Mouse (Mus musculus): ENCODE data around the gene Sema4b. TPM values are rescaled to one million over a fixed set of nuclear protein-coding genes. Genes with fewer than 3 reads are reported as not detected.
A peak's percentile ranks its signal among the peaks of the same experiment; 100 is the strongest.

The Sema4b gene
- polyA plus RNA-seq, 1 experiment = 5.6 TPM

DNA sequence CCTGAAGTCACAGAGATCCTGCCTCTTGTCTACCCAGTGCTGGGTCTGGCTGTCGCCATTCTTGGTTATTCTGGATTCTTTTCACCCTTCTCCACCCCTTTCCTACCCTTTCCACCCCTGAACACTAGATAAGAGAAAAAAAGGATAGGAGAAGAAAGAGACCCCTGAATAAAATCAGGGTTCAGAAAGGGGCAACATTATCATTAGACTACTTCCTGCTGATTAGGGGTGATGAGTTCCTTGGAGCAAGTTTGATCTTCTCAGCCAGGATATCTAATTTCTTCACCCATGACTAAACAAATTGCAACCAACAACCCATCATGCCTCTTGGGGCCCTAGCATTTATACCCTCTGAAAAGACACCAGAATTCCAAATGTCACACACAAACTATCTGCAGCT is 81.1 kb downstream of the Sema4b start:
- Histone ChIP-seq H3K36me3 (ENCODE audit: control insufficient read depth, insufficient read depth, low read length) (peaks cover 2% of the 10 kb centered on the region; the same call in 1 of the 2 replicates), H3K27me3 (ENCODE audit: control insufficient read depth, insufficient read depth, low read length) (no peaks in the 10 kb centered on the region)
- TF ChIP-seq POLR2A (IDR thresholded peaks at IDR 0.05; ENCODE audit: control insufficient read depth, low read depth, low read length) (no peak), CTCF (IDR thresholded peaks at IDR 0.05; ENCODE audit: control insufficient read depth, insufficient read depth, insufficient replicate concordance, low read depth, low read length) (no peak)

DNA sequence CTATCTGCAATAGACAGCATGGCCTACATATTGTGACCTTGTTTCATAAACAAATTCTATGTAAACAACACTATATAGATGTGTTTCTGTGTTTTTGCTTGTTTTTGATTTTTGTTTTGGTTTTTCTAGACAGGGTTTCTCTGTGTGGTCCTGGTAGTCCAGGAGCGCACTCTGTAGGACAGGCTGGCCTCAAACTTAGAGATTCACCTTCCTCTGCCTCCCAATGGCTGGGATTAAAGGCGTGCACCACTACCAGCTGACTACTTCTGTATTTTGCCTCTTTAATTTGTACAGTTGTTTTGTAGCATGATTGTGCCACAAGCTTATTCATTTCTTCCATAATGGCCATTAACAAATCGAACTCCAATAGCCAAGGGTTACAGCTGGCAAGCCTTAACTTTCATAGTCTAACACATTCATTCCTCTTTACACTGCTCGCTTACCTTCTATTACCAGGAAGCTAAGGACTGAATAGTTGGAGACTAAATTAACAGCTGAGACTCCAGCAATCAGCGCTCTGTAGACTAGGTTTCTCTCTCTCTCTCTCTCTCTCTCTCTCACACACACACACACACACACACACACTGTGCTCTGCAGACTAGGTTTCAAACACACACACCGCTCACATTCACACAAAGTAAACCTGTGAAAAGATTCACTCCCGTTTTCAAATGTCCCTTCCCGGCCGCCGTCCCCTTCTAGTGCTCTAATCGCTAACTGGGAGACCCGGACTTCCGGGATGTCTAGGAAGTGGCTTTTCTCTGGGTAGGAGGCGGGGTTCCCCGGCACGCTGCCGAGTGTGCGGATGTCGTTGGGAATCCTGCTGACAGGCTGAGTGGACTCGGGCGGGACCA is 82.5 kb downstream of the Sema4b start, which contains the start of gene Vps33b:
Vps33b (plus strand) TSS at position 753 of the 854 bp plus-strand sequence.
- TF ChIP-seq CTCF (IDR thresholded peaks at IDR 0.05; ENCODE audit: control insufficient read depth, insufficient read depth, insufficient replicate concordance, low read depth, low read length) (no peak), POLR2A (IDR thresholded peaks at IDR 0.05; ENCODE audit: control insufficient read depth, low read depth, low read length) (peak; percentile 63)
- H3K27me3 ChIP-seq (ENCODE audit: control insufficient read depth, insufficient read depth, low read length) = no peaks in the 10 kb centered on the region
- peaks cover 2% of the 10 kb centered on the region; the same call in 1 of the 2 replicates for H3K36me3 ChIP-seq (ENCODE audit: control insufficient read depth, insufficient read depth, low read length)
- H3K4me3 ChIP-seq (ENCODE audit: control insufficient read depth, low read depth, low read length) = peak within 1 kb of the TSS; percentile 96
- H3K4me1 ChIP-seq (ENCODE audit: control insufficient read depth, insufficient read depth, low read length) = peaks cover 6% of the 10 kb centered on the region; the same call in 1 of the 2 replicates
- H3K27ac ChIP-seq (ENCODE audit: control insufficient read depth, insufficient read depth, low read depth, low read length) = peak within 1 kb of the TSS; percentile 76

More for the DNA sequence above, 81.1 kb downstream of the Sema4b start:
- Histone ChIP-seq H3K27ac (ENCODE audit: control insufficient read depth, insufficient read depth, low read depth, low read length) (no peak overlapping the region), H3K4me1 (ENCODE audit: control insufficient read depth, insufficient read depth, low read length) (peaks cover 6% of the 10 kb centered on the region; the same call in 1 of the 2 replicates), H3K4me3 (ENCODE audit: control insufficient read depth, low read depth, low read length) (no peak overlapping the region)

DNA sequence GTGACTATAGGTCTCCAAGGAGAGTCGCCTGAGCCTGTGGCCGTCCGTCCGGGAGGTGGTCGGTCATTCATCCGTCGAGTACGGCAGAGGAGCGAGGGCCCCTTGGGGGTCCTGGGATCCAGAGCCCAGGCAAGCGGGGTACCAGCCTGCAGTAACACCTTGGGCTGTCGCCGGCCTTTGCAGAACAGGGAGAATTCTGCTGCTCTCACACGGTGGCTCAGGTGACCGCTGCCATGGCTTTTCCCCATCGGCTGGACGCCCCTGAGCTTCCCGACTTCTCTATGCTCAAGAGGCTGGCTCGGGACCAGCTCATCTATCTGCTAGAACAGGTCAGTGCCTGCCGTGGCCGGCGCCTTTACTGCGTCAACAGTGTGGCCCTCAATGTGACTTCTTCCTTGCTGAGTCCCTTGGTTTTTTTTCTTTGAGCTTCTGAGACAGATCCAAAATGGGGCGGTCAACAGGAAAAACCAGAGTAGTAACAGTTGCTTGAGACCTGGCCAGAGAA is 83.2 kb downstream of the Sema4b start:
- H3K27ac ChIP-seq (ENCODE audit: control insufficient read depth, insufficient read depth, low read depth, low read length) = peak overlapping the region; percentile 76
- peaks cover 1% of the 10 kb centered on the region; the same call in 1 of the 2 replicates for H3K36me3 ChIP-seq (ENCODE audit: control insufficient read depth, insufficient read depth, low read length)
- H3K4me3 ChIP-seq (ENCODE audit: control insufficient read depth, low read depth, low read length) = peak overlapping the region; percentile 96
- H3K4me1 ChIP-seq (ENCODE audit: control insufficient read depth, insufficient read depth, low read length) = peaks cover 6% of the 10 kb centered on the region; the same call in 1 of the 2 replicates
- H3K27me3 ChIP-seq (ENCODE audit: control insufficient read depth, insufficient read depth, low read length) = no peaks in the 10 kb centered on the region
- TF ChIP-seq CTCF (IDR thresholded peaks at IDR 0.05; ENCODE audit: control insufficient read depth, insufficient read depth, insufficient replicate concordance, low read depth, low read length) (no peak), POLR2A (IDR thresholded peaks at IDR 0.05; ENCODE audit: control insufficient read depth, low read depth, low read length) (peak; percentile 3; the same call in 1 of the 2 replicates)

DNA sequence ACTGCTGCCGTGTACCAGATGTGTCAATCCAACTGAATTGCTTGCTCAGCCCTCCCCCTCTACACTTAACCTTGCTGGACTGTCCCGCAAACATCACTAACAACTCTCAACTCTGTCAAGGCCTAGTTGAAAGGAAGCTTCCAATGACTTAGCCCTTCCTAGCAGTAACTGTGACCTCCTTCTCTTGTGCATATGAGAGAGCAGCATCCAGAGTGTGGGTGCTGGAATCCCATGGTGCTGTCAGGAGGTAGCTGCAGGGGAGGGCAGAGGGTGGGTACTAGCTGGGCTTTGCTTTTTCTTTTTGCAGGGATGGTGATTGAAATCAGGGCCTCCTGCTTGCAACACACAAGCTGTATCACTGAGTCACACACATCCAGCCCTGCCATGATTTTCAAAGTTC is 86.8 kb downstream of the Sema4b start:
- peaks cover 2% of the 10 kb centered on the region for H3K36me3 ChIP-seq (ENCODE audit: control insufficient read depth, insufficient read depth, low read length)
- H3K27ac ChIP-seq (ENCODE audit: control insufficient read depth, insufficient read depth, low read depth, low read length) = no peak overlapping the region
- TF ChIP-seq POLR2A (IDR thresholded peaks at IDR 0.05; ENCODE audit: control insufficient read depth, low read depth, low read length) (no peak), CTCF (IDR thresholded peaks at IDR 0.05; ENCODE audit: control insufficient read depth, insufficient read depth, insufficient replicate concordance, low read depth, low read length) (no peak)
- no peaks in the 10 kb centered on the region for H3K27me3 ChIP-seq (ENCODE audit: control insufficient read depth, insufficient read depth, low read length)
- H3K4me3 ChIP-seq (ENCODE audit: control insufficient read depth, low read depth, low read length) = no peak overlapping the region
- H3K4me1 ChIP-seq (ENCODE audit: control insufficient read depth, insufficient read depth, low read length) = peaks cover 6% of the 10 kb centered on the region; the same call in 1 of the 2 replicates

Other genes with a start within 250 kb of the Sema4b start
- gene Zfp710, start 162.0 kb upstream of the Sema4b start, polyA plus RNA-seq (2012; rRNA removed) = 3.8 and 5.1 TPM in 2 replicates
- gene Idh2, start 71.4 kb upstream of the Sema4b start, polyA plus RNA-seq (2012; rRNA removed) = 9.6 and 11.2 TPM in 2 replicates
- gene Cib1, start 46.0 kb downstream of the Sema4b start, polyA plus RNA-seq (2012; rRNA removed) = 406 and 411 TPM in 2 replicates
- 1.7 and 1.8 TPM in 2 replicates for gene Gdpgp1, start 46.0 kb downstream of the Sema4b start, polyA plus RNA-seq (2012; rRNA removed)
- 361 and 376 TPM in 2 replicates for gene Ttll13, start 59.5 kb downstream of the Sema4b start, polyA plus RNA-seq (2012; rRNA removed)
- gene Ngrn, start 74.4 kb downstream of the Sema4b start, polyA plus RNA-seq (2012; rRNA removed) = 10.1 and 10.3 TPM in 2 replicates
- gene Vps33b, start 82.8 kb downstream of the Sema4b start, polyA plus RNA-seq (2012; rRNA removed) = 8.7 and 9.4 TPM in 2 replicates
- gene Prc1, start 107.6 kb downstream of the Sema4b start, polyA plus RNA-seq (2012; rRNA removed) = 44.8 and 47.7 TPM in 2 replicates
- gene Rccd1, start 137.6 kb downstream of the Sema4b start, polyA plus RNA-seq (2012; rRNA removed) = 5.6 and 6.9 TPM in 2 replicates
- gene Unc45a, start 154.2 kb downstream of the Sema4b start, polyA plus RNA-seq (2012; rRNA removed) = 9.4 and 21.9 TPM in 2 replicates
- gene Hddc3, start 156.3 kb downstream of the Sema4b start, polyA plus RNA-seq (2012; rRNA removed) = 15.5 and 23.7 TPM in 2 replicates
- gene Man2a2, start 184.5 kb downstream of the Sema4b start, polyA plus RNA-seq (2012; rRNA removed) = 62.1 and 71.5 TPM in 2 replicates
- gene Fes, start 201.1 kb downstream of the Sema4b start, polyA plus RNA-seq (2012; rRNA removed) = 1.5 TPM in 2 replicates
- 8.2 and 8.3 TPM in 2 replicates for gene Furin, start 218.6 kb downstream of the Sema4b start, polyA plus RNA-seq (2012; rRNA removed)

Data from testis, adult 2 months (tissue).